In genomic region chr19:4192251-4192985, GRCm38 (mm10) we compare ENCODE assay signal across 8 mouse cellular contexts. TPM values are rescaled to one million over a fixed set of nuclear protein-coding genes. Genes with fewer than 3 reads are reported as not detected.
DNase-seq lines count a peak whose midpoint lies in the region; ATAC-seq and TF ChIP-seq lines count a peak whose summit lies in the region.

No protein-coding gene starts in this region.

- ATAC-seq in lung, postnatal 0 days: peak; percentile 53
- ATAC-seq in hindbrain, embryonic 14.5 days (ENCODE audit: low FRiP score): peak; percentile 18
- peak; percentile 61 for ATAC-seq in midbrain, embryonic 16.5 days

- peak overlapping the region; percentile 95 for H3K9ac ChIP-seq in lung, postnatal 0 days (replicated peaks; ENCODE audit: low read depth)
- peak overlapping the region; percentile 98 for H3K9ac ChIP-seq in hindbrain, embryonic 14.5 days
- peak overlapping the region; percentile 98 for H3K9ac ChIP-seq in midbrain, embryonic 16.5 days (ENCODE audit: low read depth, low read length)

- H3K27me3 ChIP-seq in lung, postnatal 0 days (replicated peaks; ENCODE audit: insufficient read depth, low read length): no peaks in the 10 kb centered on the region
- no peaks in the 10 kb centered on the region for H3K27me3 ChIP-seq in hindbrain, embryonic 14.5 days (ENCODE audit: control insufficient read depth, insufficient read depth, low read length)
- no peaks in the 10 kb centered on the region for H3K27me3 ChIP-seq in midbrain, embryonic 16.5 days (ENCODE audit: control insufficient read depth, insufficient read depth, low read depth, low read length)

- peak overlapping the region; percentile 87 for H3K4me2 ChIP-seq in lung, postnatal 0 days (replicated peaks; ENCODE audit: low read depth, low read length)
- H3K4me2 ChIP-seq in hindbrain, embryonic 14.5 days (replicated peaks): peak overlapping the region; percentile 65
- peak overlapping the region; percentile 75 for H3K4me2 ChIP-seq in midbrain, embryonic 16.5 days (ENCODE audit: low read length)

- TF ChIP-seq CTCF in lung, postnatal 0 days (IDR thresholded peaks at IDR 0.05): no peak

- WGBS in lung, postnatal 0 days: under 1% methylated on average over 28 of the region's 52 CpGs
- WGBS in hindbrain, embryonic 14.5 days: under 1% methylated on average over 42 of the region's 52 CpGs
- under 1% methylated on average over 46 of the region's 52 CpGs for WGBS in midbrain, embryonic 16.5 days

- no peak for TF ChIP-seq EP300 in lung, postnatal 0 days (IDR thresholded peaks at IDR 0.05)

- peaks cover 24% of the 10 kb centered on the region; the same call in 1 of the 2 replicates for H3K36me3 ChIP-seq in lung, postnatal 0 days (ENCODE audit: insufficient read depth, low read length)
- peaks cover 42% of the 10 kb centered on the region for H3K36me3 ChIP-seq in hindbrain, embryonic 14.5 days (replicated peaks; ENCODE audit: control insufficient read depth, insufficient read depth)
- H3K36me3 ChIP-seq in midbrain, embryonic 16.5 days (ENCODE audit: control insufficient read depth, insufficient read depth, low read length): peaks cover 20% of the 10 kb centered on the region

- peak overlapping the region; percentile 82 for H3K4me3 ChIP-seq in lung, postnatal 0 days (ENCODE audit: low read depth, low read length)
- H3K4me3 ChIP-seq in hindbrain, embryonic 14.5 days (replicated peaks; ENCODE audit: low read length): peak overlapping the region; percentile 97
- peak overlapping the region; percentile 95 for H3K4me3 ChIP-seq in midbrain, embryonic 16.5 days (ENCODE audit: low read depth, low read length)

- H3K27ac ChIP-seq in lung, postnatal 0 days (ENCODE audit: low read length): peak overlapping the region; percentile 95
- H3K27ac ChIP-seq in hindbrain, embryonic 14.5 days: peak overlapping the region; percentile 90
- H3K27ac ChIP-seq in midbrain, embryonic 16.5 days (ENCODE audit: low read length): peak overlapping the region; percentile 89

- H3K4me1 ChIP-seq in lung, postnatal 0 days (ENCODE audit: insufficient read depth, low read depth, low read length): peaks cover 8% of the 10 kb centered on the region; the same call in 1 of the 2 replicates
- H3K4me1 ChIP-seq in hindbrain, embryonic 14.5 days (replicated peaks; ENCODE audit: control insufficient read depth, insufficient read depth, low read length): peaks cover 12% of the 10 kb centered on the region
- peaks cover 13% of the 10 kb centered on the region for H3K4me1 ChIP-seq in midbrain, embryonic 16.5 days (ENCODE audit: control insufficient read depth, insufficient read depth, low read length)

- DNase-seq in lung, postnatal 0 days (ENCODE audit: low spot score): peak; percentile 44
- no peak for DNase-seq in lung, postnatal 25 days (ENCODE audit: low spot score)
- DNase-seq in embryo, embryonic 10.5 days (ENCODE audit: low spot score): peak; percentile 48
- peak; percentile 45 for DNase-seq in hindbrain, embryonic 14.5 days (ENCODE audit: low spot score)
- no peak for DNase-seq in adrenal gland, adult 18-20 months (ENCODE audit: low spot score in 2 of 2)
- DNase-seq in frontal cortex, postnatal 25 days (ENCODE audit: low spot score in 2 of 2): no peak
- DNase-seq in gastrocnemius, postnatal 4 days (ENCODE audit: low spot score in 2 of 2): no peak

- no peaks in the 10 kb centered on the region for H3K9me3 ChIP-seq in lung, postnatal 0 days (ENCODE audit: low read length)
- H3K9me3 ChIP-seq in hindbrain, embryonic 14.5 days (ENCODE audit: control insufficient read depth, low read length): no peaks in the 10 kb centered on the region
- no peaks in the 10 kb centered on the region for H3K9me3 ChIP-seq in midbrain, embryonic 16.5 days (replicated peaks; ENCODE audit: control insufficient read depth, low read length, poor library complexity, severe bottlenecking)

RNA-seq across cellular contexts. Expression of gene Ppp1ca, which starts 0.6 kb away (rescaled TPM):
- polyA plus RNA-seq in lung, postnatal 0 days (2015; fragmentation: Nextera tagmentation; extraction: Ambion mirVana): 619 and 631 TPM in 2 replicates
- polyA plus RNA-seq in hindbrain, embryonic 14.5 days (2014; fragmentation: Nextera tagmentation; extraction: Ambion mirVana): 581 and 604 TPM in 2 replicates
- 520 and 542 TPM in 2 replicates for polyA plus RNA-seq in midbrain, embryonic 16.5 days (2015; fragmentation: Nextera tagmentation; extraction: Ambion mirVana)
- total RNA-seq in adrenal gland, adult 18-20 months (2021): 100 to 1,000 TPM; 353 to 384 TPM
- total RNA-seq in gastrocnemius, postnatal 4 days (2021): 100 to 1,000 TPM; 432 to 472 TPM

RNA-seq across cellular contexts. Expression of gene Tbc1d10c, which starts 1.3 kb away (rescaled TPM):
- polyA plus RNA-seq in lung, postnatal 0 days (2015; fragmentation: Nextera tagmentation; extraction: Ambion mirVana): 3.9 and 4.5 TPM in 2 replicates
- 0.43 and 0.68 TPM in 2 replicates for polyA plus RNA-seq in hindbrain, embryonic 14.5 days (2014; fragmentation: Nextera tagmentation; extraction: Ambion mirVana)
- 0.58 and 0.67 TPM in 2 replicates for polyA plus RNA-seq in midbrain, embryonic 16.5 days (2015; fragmentation: Nextera tagmentation; extraction: Ambion mirVana)
- 1 to 10 TPM; 1.1 to 1.6 TPM for total RNA-seq in adrenal gland, adult 18-20 months (2021)
- total RNA-seq in gastrocnemius, postnatal 4 days (2021): 1 to 10 TPM; 5.1 to 5.2 TPM

RNA-seq across cellular contexts. Expression of gene Rad9a, which starts 9.0 kb away (rescaled TPM):
- polyA plus RNA-seq in lung, postnatal 0 days (2015; fragmentation: Nextera tagmentation; extraction: Ambion mirVana): 14.1 and 14.3 TPM in 2 replicates
- 19.4 and 22.5 TPM in 2 replicates for polyA plus RNA-seq in hindbrain, embryonic 14.5 days (2014; fragmentation: Nextera tagmentation; extraction: Ambion mirVana)
- 24.1 and 25.0 TPM in 2 replicates for polyA plus RNA-seq in midbrain, embryonic 16.5 days (2015; fragmentation: Nextera tagmentation; extraction: Ambion mirVana)
- total RNA-seq in adrenal gland, adult 18-20 months (2021): 1 to 10 TPM; 7.5 to 9.0 TPM
- total RNA-seq in gastrocnemius, postnatal 4 days (2021): 1 to 10 TPM; 7.3 to 8.3 TPM

RNA-seq across cellular contexts. Expression of gene Carns1, which starts 17.1 kb away (rescaled TPM):
- polyA plus RNA-seq in lung, postnatal 0 days (2015; fragmentation: Nextera tagmentation; extraction: Ambion mirVana): 1.8 and 2.6 TPM in 2 replicates
- polyA plus RNA-seq in hindbrain, embryonic 14.5 days (2014; fragmentation: Nextera tagmentation; extraction: Ambion mirVana): 5.3 and 6.0 TPM in 2 replicates
- polyA plus RNA-seq in midbrain, embryonic 16.5 days (2015; fragmentation: Nextera tagmentation; extraction: Ambion mirVana): 5.2 and 6.7 TPM in 2 replicates
- total RNA-seq in adrenal gland, adult 18-20 months (2021): 1 to 10 TPM; 3.2 to 3.5 TPM
- total RNA-seq in gastrocnemius, postnatal 4 days (2021): 10 to 100 TPM; 65.5 to 69.4 TPM

RNA-seq across cellular contexts. Expression of gene Clcf1, which starts 21.6 kb away (rescaled TPM):
- polyA plus RNA-seq in lung, postnatal 0 days (2015; fragmentation: Nextera tagmentation; extraction: Ambion mirVana): 7.6 and 8.0 TPM in 2 replicates
- 0.51 and 0.53 TPM in 2 replicates for polyA plus RNA-seq in hindbrain, embryonic 14.5 days (2014; fragmentation: Nextera tagmentation; extraction: Ambion mirVana)
- 0.40 and 0.68 TPM in 2 replicates for polyA plus RNA-seq in midbrain, embryonic 16.5 days (2015; fragmentation: Nextera tagmentation; extraction: Ambion mirVana)
- total RNA-seq in adrenal gland, adult 18-20 months (2021): 10 to 100 TPM in 1 of 2 experiments, 1 to 10 TPM in 1; 7.9 to 11.1 TPM
- 1 to 10 TPM; 1.6 to 2.7 TPM for total RNA-seq in gastrocnemius, postnatal 4 days (2021)

Comparison
In these comparisons a context has a peak if more than half of its experiments do, and no peak if none do; other contexts are left out.
1. DNase-seq: peak in lung, postnatal 0 days (single experiment), embryo, embryonic 10.5 days (single experiment) and hindbrain, embryonic 14.5 days (single experiment); none in lung, postnatal 25 days (single experiment), adrenal gland, adult 18-20 months (0 of 2), frontal cortex, postnatal 25 days (0 of 2) and gastrocnemius, postnatal 4 days (0 of 2).
2. Peak in every context shown above with its lines, with median percentiles within 50 percentile points of each other: ATAC-seq, H3K27ac ChIP-seq, H3K4me2 ChIP-seq, H3K4me3 ChIP-seq and H3K9ac ChIP-seq.